Mouse (Mus musculus) retina, adult 2 months (tissue): ENCODE data around the gene Hspg2.
A peak's percentile ranks its signal among the peaks of the same experiment; 100 is the strongest.
"Not testable (repeated sequence)": the region's sequence is repeated elsewhere in the genome, so short reads cannot be mapped to it uniquely, and the experiment has no call there.

Experiments
- DNase-seq: peaks from one replicate; pipeline ENCODE4 v3.0.0-alpha.2; 2012; ENCODE audit warnings: low read depth, low spot score

Gene Hspg2

GRCm38 (mm10) chr4:137574469-137574868, 105.9 kb downstream of the Hspg2 start, which contains the start of gene Ldlrad2:
TSS of gene Ldlrad2 (minus strand) at chr4:137574569.
- DNase-seq = no peak

- DNase-seq = no peak
Observed at GRCm38 (mm10) chr4:137577486-137577885, 108.9 kb downstream of the Hspg2 start.

GRCm38 (mm10) chr4:137578181-137578845, 109.7 kb downstream of the Hspg2 start:
- DNase-seq = no peak

- DNase-seq = no peak
Observed at GRCm38 (mm10) chr4:137579789-137580188, 111.2 kb downstream of the Hspg2 start.

- no peak for DNase-seq
Observed at GRCm38 (mm10) chr4:137580299-137580698, 111.7 kb downstream of the Hspg2 start.

GRCm38 (mm10) chr4:137581815-137582214, 113.2 kb downstream of the Hspg2 start:
- DNase-seq = no peak

- not testable (repeated sequence) for DNase-seq
Observed at GRCm38 (mm10) chr4:137589095-137589494, 120.5 kb downstream of the Hspg2 start.

GRCm38 (mm10) chr4:137589586-137589985, 121.0 kb downstream of the Hspg2 start:
- DNase-seq = no peak

GRCm38 (mm10) chr4:137590961-137591360, 122.4 kb downstream of the Hspg2 start:
- DNase-seq = no peak

GRCm38 (mm10) chr4:137593601-137594495, 125.3 kb downstream of the Hspg2 start, which contains the start of gene Usp48:
TSS of gene Usp48 (plus strand) at chr4:137593755.
- peak; percentile 99 for DNase-seq

- no peak for DNase-seq
Observed at GRCm38 (mm10) chr4:137594496-137595270, 126.1 kb downstream of the Hspg2 start.

GRCm38 (mm10) chr4:137597098-137597630, 128.6 kb downstream of the Hspg2 start:
- no peak for DNase-seq

- no peak for DNase-seq
Observed at GRCm38 (mm10) chr4:137598577-137598976, 130.0 kb downstream of the Hspg2 start.

GRCm38 (mm10) chr4:137603449-137604171, 135.0 kb downstream of the Hspg2 start:
- DNase-seq = no peak

GRCm38 (mm10) chr4:137607023-137607422, 138.5 kb downstream of the Hspg2 start:
- no peak for DNase-seq

- no peak for DNase-seq
Observed at GRCm38 (mm10) chr4:137609281-137609680, 140.7 kb downstream of the Hspg2 start.

GRCm38 (mm10) chr4:137609702-137610101, 141.1 kb downstream of the Hspg2 start:
- DNase-seq = no peak

- DNase-seq = no peak
Observed at GRCm38 (mm10) chr4:137610256-137610655, 141.7 kb downstream of the Hspg2 start.
